Mouse (Mus musculus) neutrophil, adult 5-6 weeks (primary cell): ENCODE results near the gene Mrps17. TPM values are rescaled to one million over a fixed set of nuclear protein-coding genes. Genes with fewer than 3 reads are reported as not detected.

Source experiments
- ATAC-seq: fragments of 151-379, 151-347 bp; 2 replicates; pipeline ENCODE4 v1.8.0; 2017; ENCODE audit warnings: mild to moderate bottlenecking, moderate TSS enrichment; ENCODE audit not compliant: insufficient number of reproducible peaks, poor library complexity, low FRiP score, severe bottlenecking; ENCODE audit errors: extremely low read depth
- total RNA-seq: library from RNA; stranded (forward); fragments of 200-1000 nt; gene quantifications from 2 replicates; pipeline ENCODE4 v1.2.3, GENCODE M21; 2017

The Mrps17 gene
- total RNA-seq, 1 experiment from 2014 or later = 42.6 TPM

- ATAC-seq = no peak
These were observed 15.0 kb downstream of the Mrps17 start for GRCm38 (mm10) chr5:129730344-129730743.

GRCm38 (mm10) chr5:129731021-129731420 is 15.7 kb downstream of the Mrps17 start:
- no peak for ATAC-seq

GRCm38 (mm10) chr5:129740976-129741375 is 25.7 kb downstream of the Mrps17 start:
- ATAC-seq = 0 out of 2 replicates have a peak, but pooled peaks have one; percentile 16

- no peak for ATAC-seq
These were observed 27.7 kb downstream of the Mrps17 start for GRCm38 (mm10) chr5:129742903-129743488.

- ATAC-seq = no peak
These were observed 28.8 kb downstream of the Mrps17 start for GRCm38 (mm10) chr5:129744050-129744449.

GRCm38 (mm10) chr5:129756886-129757285 is 41.6 kb downstream of the Mrps17 start:
- no peak for ATAC-seq

- no peak for ATAC-seq
These were observed 44.7 kb downstream of the Mrps17 start for GRCm38 (mm10) chr5:129759929-129760480.

- ATAC-seq = no peak
These were observed 46.7 kb downstream of the Mrps17 start for GRCm38 (mm10) chr5:129761865-129762540.

GRCm38 (mm10) chr5:129770443-129771355 is 55.4 kb downstream of the Mrps17 start:
- no peak for ATAC-seq

Other genes starting within 250 kb of the Mrps17 start
- gene Sfswap, start 214.3 kb upstream of the Mrps17 start, total RNA-seq = 153 and 154 TPM in 2 replicates
- gene Mmp17, start 131.3 kb upstream of the Mrps17 start, total RNA-seq = 0.23 and 2.7 TPM in 2 replicates
- 0.70 and 0.74 TPM in 2 replicates for gene Zfp11, start 45.4 kb upstream of the Mrps17 start, total RNA-seq
- not detected in 2 replicates for gene Sept14, start 7.0 kb upstream of the Mrps17 start, total RNA-seq
- gene Nipsnap2, start 9.6 kb downstream of the Mrps17 start, total RNA-seq = 27.0 and 29.1 TPM in 2 replicates
- gene Psph, start 72.0 kb downstream of the Mrps17 start, total RNA-seq = 8.3 and 11.2 TPM in 2 replicates
- gene Sumf2, start 131.5 kb downstream of the Mrps17 start, total RNA-seq = 6.4 and 8.6 TPM in 2 replicates
- 116 and 119 TPM in 2 replicates for gene Chchd2, start 172.0 kb downstream of the Mrps17 start, total RNA-seq
- 1.4 and 1.7 TPM in 2 replicates for gene Zbed5, start 180.2 kb downstream of the Mrps17 start, total RNA-seq
- 0.93 TPM in 1 of 2 replicates, not detected in the other for gene Phkg1, start 183.1 kb downstream of the Mrps17 start, total RNA-seq
- gene Nupr1l, start 193.0 kb downstream of the Mrps17 start, total RNA-seq = 10.5 and 13.3 TPM in 2 replicates
- 11.9 and 14.3 TPM in 2 replicates for gene Vkorc1l1, start 226.5 kb downstream of the Mrps17 start, total RNA-seq